Mouse (Mus musculus) forebrain, embryonic 16.5 days (tissue): ENCODE data around the gene Myo1d. TPM values are rescaled to one million over a fixed set of nuclear protein-coding genes. Genes with fewer than 3 reads are reported as not detected.

Source experiments
- ATAC-seq: fragments of 200-750 bp; cut with Nextera tagmentation; 2 replicates; pipeline ENCODE4 v1.8.0; 2017; ENCODE audit warnings: mild to moderate bottlenecking, moderate library complexity
- H3K27ac ChIP-seq: fragments of 300-500 bp; sonication (generic); 2 replicates; pipeline ENCODE4 v1.5.1; 2014; ENCODE audit warnings: low read length, control low read depth
- H3K27me3 ChIP-seq: fragments of 300-500 bp; sonication (generic); replicated peaks from 2 replicates; pipeline ENCODE4 v1.6.1; 2014; ENCODE audit warnings: low read length; ENCODE audit not compliant: control insufficient read depth, insufficient read depth
- H3K36me3 ChIP-seq: fragments of 300-500 bp; sonication (generic); 2 replicates; pipeline ENCODE4 v1.6.1; 2014; ENCODE audit not compliant: control insufficient read depth, insufficient read depth
- H3K4me1 ChIP-seq: fragments of 300-500 bp; sonication (generic); replicated peaks from 2 replicates; pipeline ENCODE4 v1.6.1; 2014; ENCODE audit warnings: low read length; ENCODE audit not compliant: control insufficient read depth, insufficient read depth
- H3K4me2 ChIP-seq: fragments of 300-500 bp; sonication (generic); 2 replicates; pipeline ENCODE4 v1.6.1; 2014; ENCODE audit warnings: mild to moderate bottlenecking, low read length, control low read depth
- H3K4me3 ChIP-seq: fragments of 300-500 bp; sonication (generic); replicated peaks from 2 replicates; pipeline ENCODE4 v1.5.1; 2014; ENCODE audit warnings: mild to moderate bottlenecking, low read length, control low read depth
- H3K9ac ChIP-seq: fragments of 300-500 bp; sonication (generic); replicated peaks from 2 replicates; pipeline ENCODE4 v1.6.1; 2014; ENCODE audit warnings: low read depth, low read length, control low read depth
- H3K9me3 ChIP-seq: fragments of 300-500 bp; sonication (generic); 2 replicates; pipeline ENCODE4 v1.6.1; 2016; ENCODE audit warnings: low read length; ENCODE audit not compliant: control insufficient read depth
- WGBS: fragments of 180-500 bp; shearing (Covaris S2); extraction: QIAGEN DNeasy Blood & Tissue Kit; methylation state at CpG from one replicate; pipeline ENCODE4 v1.1.7; 2014; 5-methylcytosine and 5-hydroxymethylcytosine counted together
- polyA plus RNA-seq: library from polyadenylated mRNA; unstranded; fragments of >200 nt; fragmentation: Nextera tagmentation; extraction: Ambion mirVana; gene quantifications from 2 replicates; pipeline ENCODE4 v1.2.1, GENCODE M21; 2015

Myo1d gene
- polyA plus RNA-seq, 1 experiment from 2014 or later = 2.2 TPM

DNA sequence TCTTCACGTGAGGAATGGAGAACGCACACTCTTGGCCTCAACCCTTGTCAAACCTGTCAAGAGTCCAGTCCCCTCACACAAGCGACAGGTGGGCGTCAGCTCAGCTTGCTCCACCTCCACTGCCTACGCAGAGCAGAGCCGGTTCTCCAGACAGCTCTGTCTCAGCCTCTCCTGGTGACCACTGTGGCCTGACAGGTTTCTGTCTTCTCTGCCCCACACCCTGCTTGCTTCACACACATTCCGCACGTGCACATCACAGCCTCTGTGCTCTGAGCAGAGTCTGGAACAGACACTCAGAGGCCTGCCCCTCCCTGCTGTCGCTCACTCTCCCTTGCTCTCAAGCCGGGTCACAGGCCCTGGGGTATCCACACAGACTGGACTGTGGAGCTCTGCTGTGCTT is 289.0 kb downstream of the Myo1d start:
- no peak overlapping the region for H3K27ac ChIP-seq
- H3K4me1 ChIP-seq = peaks cover 28% of the 10 kb centered on the region
- no peak for ATAC-seq
- H3K4me3 ChIP-seq = no peak overlapping the region
- no peak overlapping the region for H3K9ac ChIP-seq
- no peaks in the 10 kb centered on the region for H3K9me3 ChIP-seq
- H3K4me2 ChIP-seq = no peak overlapping the region
- H3K27me3 ChIP-seq = no peaks in the 10 kb centered on the region
- no peaks in the 10 kb centered on the region for H3K36me3 ChIP-seq
- WGBS = 79% methylated on average over 10 of the region's 10 CpGs

DNA sequence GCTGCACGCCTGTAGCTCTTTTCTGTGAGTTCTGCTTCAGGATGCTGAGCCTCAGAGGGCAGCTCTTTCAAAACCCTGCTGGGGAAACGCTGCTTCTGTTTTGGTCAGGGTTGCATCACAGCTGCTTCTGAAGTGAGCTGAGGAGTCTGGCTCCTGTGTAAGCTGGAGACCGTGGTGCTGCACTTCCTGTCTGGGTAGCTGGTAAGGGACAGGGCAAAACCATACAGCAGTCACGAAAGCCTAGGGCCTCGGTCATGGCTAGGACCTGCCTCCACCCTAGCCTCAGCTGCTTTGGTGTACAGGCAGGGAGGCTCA is 290.0 kb downstream of the Myo1d start:
- H3K4me3 ChIP-seq = no peak overlapping the region
- no peak overlapping the region for H3K4me2 ChIP-seq
- WGBS = 56% methylated on average over 5 of the region's 5 CpGs
- no peaks in the 10 kb centered on the region for H3K36me3 ChIP-seq
- H3K9ac ChIP-seq = peak overlapping the region; percentile 36
- H3K27me3 ChIP-seq = no peaks in the 10 kb centered on the region
- H3K4me1 ChIP-seq = peaks cover 35% of the 10 kb centered on the region
- ATAC-seq = no peak
- peak overlapping the region; percentile 79 for H3K27ac ChIP-seq
- H3K9me3 ChIP-seq = no peaks in the 10 kb centered on the region

DNA sequence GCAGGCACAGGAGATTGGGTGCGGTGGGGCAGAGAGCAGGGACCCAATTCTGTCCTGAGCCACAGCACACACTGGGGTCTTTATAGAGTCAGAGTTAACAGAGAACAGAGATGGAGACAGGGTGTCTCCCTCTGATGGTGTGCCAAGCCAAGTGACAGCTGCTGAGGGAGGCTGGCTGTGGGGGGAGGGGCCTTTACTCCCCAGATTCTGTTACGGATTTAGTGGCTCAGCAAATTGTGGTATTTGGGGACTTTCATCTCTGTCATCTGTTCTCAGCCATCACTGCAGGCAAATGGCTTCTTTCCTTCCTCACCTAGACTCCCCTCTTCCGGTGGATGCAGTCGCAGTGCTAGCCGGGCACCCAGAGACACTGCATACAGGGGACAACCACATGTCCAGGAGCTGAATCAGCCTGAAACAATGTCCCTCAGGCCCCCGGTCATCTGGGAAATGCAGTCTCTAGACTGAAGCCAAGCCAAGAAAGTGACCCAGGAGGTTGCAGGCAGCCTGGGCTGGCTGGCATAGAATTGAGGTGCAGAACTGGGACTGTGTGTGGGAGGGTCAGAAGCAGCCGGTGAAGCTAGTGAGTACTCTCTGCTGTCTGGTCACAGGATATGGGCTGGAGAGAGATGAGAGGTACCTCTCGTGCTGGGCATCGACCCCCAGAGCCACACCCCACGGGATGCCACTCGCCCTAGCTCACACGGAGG is 290.5 kb downstream of the Myo1d start:
- Histone ChIP-seq H3K4me3 (no peak overlapping the region), H3K9ac (peak overlapping the region; percentile 36), H3K27me3 (no peaks in the 10 kb centered on the region), H3K4me2 (0 out of 2 replicates have a peak overlapping the region, but pooled peaks have one; percentile 10), H3K4me1 (peaks cover 39% of the 10 kb centered on the region), H3K36me3 (no peaks in the 10 kb centered on the region), H3K9me3 (no peaks in the 10 kb centered on the region), H3K27ac (peak overlapping the region; percentile 79)
- 47% methylated on average over 12 of the region's 12 CpGs for WGBS
- ATAC-seq = peak; percentile 52

DNA sequence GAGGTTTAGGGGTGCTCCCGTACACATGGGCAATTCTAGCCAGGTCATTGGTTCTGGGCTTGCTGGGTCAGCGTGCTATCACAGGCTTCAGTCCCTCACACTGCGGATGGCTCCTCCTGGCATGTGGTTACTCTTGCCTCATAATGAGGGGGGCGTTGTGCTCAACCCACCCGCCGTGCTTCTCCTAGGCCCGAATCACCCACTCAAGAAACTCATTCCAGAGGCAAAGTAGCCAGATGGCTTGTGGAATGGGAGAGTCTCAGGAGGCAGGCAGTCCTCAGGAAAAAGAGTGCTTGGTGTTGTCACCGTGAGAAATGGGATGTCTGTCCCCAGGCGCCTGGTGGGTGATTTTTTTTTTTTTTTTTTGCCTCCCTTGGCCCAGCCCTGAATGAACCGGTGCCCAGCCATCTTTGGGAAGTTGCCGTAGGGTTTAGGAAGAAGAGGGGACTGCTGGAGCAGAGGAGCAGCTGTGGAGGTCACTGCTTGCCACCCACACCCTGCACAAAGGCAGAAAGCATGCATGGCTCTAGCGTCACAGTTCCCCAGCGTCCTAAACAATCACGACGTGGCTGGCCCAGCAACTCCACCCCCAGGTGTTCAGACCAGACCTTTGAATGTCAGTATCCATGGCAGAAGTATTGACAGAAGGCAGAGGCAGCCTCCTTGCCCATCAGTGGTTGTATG is 291.8 kb downstream of the Myo1d start:
- WGBS = 58% methylated on average over 15 of the region's 15 CpGs
- Histone ChIP-seq H3K4me2 (no peak overlapping the region), H3K4me1 (peaks cover 52% of the 10 kb centered on the region), H3K9ac (no peak overlapping the region), H3K27ac (no peak overlapping the region; the same call in 1 of the 2 replicates), H3K4me3 (no peak overlapping the region), H3K9me3 (no peaks in the 10 kb centered on the region), H3K27me3 (no peaks in the 10 kb centered on the region), H3K36me3 (no peaks in the 10 kb centered on the region)
- no peak for ATAC-seq

DNA sequence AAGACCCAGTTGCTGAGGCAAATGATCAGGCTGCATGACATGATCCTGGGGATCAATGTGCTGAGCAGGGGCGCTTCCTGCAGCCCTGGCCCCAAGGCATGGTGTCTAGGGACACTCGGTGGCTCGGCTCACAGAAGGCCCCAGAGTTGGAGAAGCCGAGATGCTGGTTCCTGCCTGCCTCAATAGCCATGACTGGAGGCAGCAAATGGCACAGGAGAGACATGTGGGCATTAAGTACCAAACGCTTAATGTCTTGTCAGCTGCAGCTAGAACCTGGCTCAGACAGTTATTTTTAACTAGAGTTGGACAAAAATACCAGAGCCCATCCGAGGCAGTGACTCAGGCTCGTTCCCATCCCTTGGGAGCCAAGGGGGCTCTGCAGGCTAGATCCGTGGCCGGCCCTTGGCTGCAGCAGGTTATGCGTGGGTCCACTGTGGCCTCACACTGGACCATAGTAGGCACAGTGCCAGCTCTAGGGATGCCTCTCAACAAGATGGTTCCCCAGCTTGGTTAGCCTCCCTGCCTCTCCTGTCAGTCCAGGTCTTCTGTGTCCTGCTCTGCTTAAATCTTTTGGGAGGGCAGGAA is 294.1 kb downstream of the Myo1d start:
- H3K9ac ChIP-seq = no peak overlapping the region

DNA sequence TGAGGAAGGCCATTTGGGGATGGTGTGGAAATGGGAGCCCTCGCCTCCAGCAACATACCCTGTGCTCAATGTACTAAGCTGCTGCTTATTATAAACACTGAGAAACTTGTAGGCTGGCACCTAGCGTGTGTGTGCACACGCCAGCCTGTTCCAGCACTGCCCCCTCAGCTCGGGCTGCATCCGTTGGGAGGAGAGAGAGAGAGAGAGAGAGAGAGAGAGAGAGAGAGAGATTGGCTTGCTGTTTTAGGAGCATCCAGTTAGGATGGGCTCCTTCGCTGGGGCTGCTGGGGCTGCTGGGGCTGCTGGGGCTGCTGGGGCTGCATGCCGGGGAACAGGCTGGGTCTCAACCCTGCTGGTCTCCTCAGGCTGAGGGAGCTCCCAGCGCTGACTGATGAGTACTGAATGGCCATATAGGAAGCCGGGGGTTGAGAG is 294.7 kb downstream of the Myo1d start:
- Histone ChIP-seq H3K4me3 (no peak overlapping the region), H3K4me2 (no peak overlapping the region), H3K9me3 (no peaks in the 10 kb centered on the region), H3K27me3 (no peaks in the 10 kb centered on the region), H3K27ac (no peak overlapping the region), H3K9ac (no peak overlapping the region), H3K4me1 (peaks cover 72% of the 10 kb centered on the region), H3K36me3 (peaks cover 5% of the 10 kb centered on the region; the same call in 1 of the 2 replicates)
- WGBS = 65% methylated on average over 8 of the region's 9 CpGs
- no peak for ATAC-seq

More for the DNA sequence above, 294.1 kb downstream of the Myo1d start:
- Histone ChIP-seq H3K4me1 (peaks cover 72% of the 10 kb centered on the region), H3K36me3 (peaks cover 4% of the 10 kb centered on the region; the same call in 1 of the 2 replicates), H3K4me2 (no peak overlapping the region), H3K27ac (no peak overlapping the region), H3K27me3 (no peaks in the 10 kb centered on the region), H3K9me3 (no peaks in the 10 kb centered on the region), H3K4me3 (no peak overlapping the region)
- WGBS = 82% methylated on average over 10 of the region's 10 CpGs
- ATAC-seq = no peak

DNA sequence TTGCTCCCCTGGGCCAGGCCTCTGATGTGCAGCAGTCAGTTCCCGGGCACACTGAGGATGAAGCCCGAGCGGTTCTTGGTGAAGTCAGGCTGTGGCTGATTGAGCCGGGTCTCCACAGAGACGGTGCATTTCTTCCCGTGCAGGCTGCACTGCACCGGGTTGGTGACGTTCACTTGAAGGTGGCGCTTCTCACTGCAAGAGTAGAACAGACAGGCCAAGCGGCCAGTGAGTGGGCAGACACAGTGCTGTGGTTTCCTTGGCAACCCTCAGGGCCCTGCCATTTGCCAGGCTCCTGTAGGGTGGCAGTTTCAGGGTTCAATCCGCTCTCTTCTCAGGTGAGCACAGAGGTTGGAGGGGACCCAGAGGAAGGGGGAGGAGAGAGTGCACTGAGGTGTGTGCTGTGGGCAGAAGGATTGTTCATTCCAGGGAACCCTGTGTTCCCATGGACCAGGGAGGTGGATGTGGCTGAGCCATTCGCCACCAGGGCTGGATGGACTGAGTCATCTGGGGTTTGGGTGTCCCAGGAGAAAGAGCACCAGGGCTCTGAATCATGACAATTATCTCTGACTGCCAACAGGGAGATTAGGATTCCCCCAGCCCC is 295.5 kb downstream of the Myo1d start:
- Histone ChIP-seq H3K27me3 (no peaks in the 10 kb centered on the region), H3K4me3 (peak overlapping the region; percentile 19), H3K9ac (peak overlapping the region; percentile 49), H3K9me3 (no peaks in the 10 kb centered on the region), H3K4me2 (peak overlapping the region; percentile 97), H3K36me3 (peaks cover 7% of the 10 kb centered on the region; the same call in 1 of the 2 replicates), H3K27ac (peak overlapping the region; percentile 70), H3K4me1 (peaks cover 68% of the 10 kb centered on the region)
- WGBS = 18% methylated on average over 12 of the region's 12 CpGs
- ATAC-seq = peak; percentile 73

DNA sequence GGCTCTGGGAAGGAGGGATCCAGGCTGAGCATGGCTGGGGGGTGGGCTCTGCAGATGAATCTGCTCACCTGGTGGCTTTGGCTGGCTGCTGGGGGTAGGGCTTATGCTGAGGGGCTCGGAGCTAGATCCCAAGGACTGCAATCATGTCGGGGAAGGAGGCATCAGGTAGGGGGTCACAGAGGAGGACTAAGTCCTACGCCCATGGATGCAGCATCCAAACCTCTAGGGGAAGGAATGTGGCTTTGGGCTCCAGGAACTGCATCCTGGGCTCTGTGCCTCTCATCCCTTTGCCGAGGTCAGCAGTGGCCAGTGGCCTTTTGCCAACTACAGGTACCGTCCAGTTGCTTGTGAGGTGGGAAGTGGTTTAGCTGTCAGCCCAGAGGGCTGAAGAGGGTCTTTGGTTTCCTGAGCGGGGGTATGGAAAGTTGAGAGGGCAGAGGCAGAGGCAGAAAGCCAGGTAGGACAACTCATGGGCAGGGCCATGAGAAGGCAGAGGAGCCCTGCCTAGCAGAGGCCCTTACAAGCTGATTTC is 296.2 kb downstream of the Myo1d start:
- 72% methylated on average over 6 of the region's 6 CpGs for WGBS
- no peak for ATAC-seq

DNA sequence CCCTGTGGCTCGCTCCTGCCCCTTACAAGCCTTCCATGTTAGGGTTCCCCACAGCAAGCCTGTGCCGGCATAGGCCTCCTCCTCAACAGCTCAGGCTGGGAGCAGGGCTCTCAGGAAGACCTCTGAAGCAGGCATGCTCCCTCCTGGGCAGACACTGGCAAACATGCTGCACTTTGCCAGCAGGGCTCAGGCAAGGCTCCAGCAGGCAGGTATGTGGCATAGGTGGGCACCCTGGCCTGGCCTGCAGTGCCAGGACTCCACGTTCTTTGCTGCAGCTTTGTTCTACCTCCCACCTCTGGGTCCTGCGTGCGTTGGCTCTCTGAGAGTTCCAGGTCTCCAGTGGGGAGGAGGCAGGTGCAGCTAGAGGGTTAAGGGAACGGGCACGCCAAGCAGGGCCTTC is 296.9 kb downstream of the Myo1d start:
- no peak for ATAC-seq
- H3K4me1 ChIP-seq = peaks cover 55% of the 10 kb centered on the region
- 73% methylated on average over 7 of the region's 7 CpGs for WGBS
- no peaks in the 10 kb centered on the region for H3K9me3 ChIP-seq
- H3K27ac ChIP-seq = peak overlapping the region; percentile 39; the same call in 1 of the 2 replicates
- H3K4me3 ChIP-seq = peak overlapping the region; percentile 12; the same call in 1 of the 2 replicates
- H3K36me3 ChIP-seq = peaks cover 7% of the 10 kb centered on the region; the same call in 1 of the 2 replicates
- H3K4me2 ChIP-seq = peak overlapping the region; percentile 97
- H3K27me3 ChIP-seq = no peaks in the 10 kb centered on the region
- H3K9ac ChIP-seq = peak overlapping the region; percentile 43

More for the DNA sequence above, 296.2 kb downstream of the Myo1d start:
- Histone ChIP-seq H3K27me3 (no peaks in the 10 kb centered on the region), H3K36me3 (peaks cover 7% of the 10 kb centered on the region; the same call in 1 of the 2 replicates), H3K9ac (peak overlapping the region; percentile 49), H3K4me2 (peak overlapping the region; percentile 97), H3K9me3 (no peaks in the 10 kb centered on the region), H3K4me1 (peaks cover 61% of the 10 kb centered on the region), H3K4me3 (peak overlapping the region; percentile 19), H3K27ac (peak overlapping the region; percentile 70)
